Mouse (Mus musculus): Measurements from ENCODE around the gene Shroom3.

DNA sequence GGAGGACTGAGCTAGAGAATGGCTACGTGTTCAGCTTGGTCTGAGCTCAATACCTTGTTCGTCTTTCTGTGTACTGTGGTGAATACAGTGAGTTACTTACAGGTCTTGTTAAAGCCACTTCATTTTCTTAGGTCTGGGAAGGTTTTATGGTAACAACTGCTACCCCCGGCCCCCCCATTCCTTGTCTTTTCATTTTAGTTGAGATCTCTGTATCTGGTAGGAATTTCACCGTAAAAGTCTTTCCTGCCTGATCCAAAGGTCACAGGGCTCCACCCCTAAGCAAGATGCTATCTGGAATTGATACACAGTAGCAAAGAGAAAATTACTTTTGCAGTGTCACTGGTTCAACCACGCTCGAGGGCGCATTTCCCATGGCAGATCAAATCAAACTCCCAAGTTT is 218.6 kb downstream of the Shroom3 start:
- TF ChIP-seq GATA1 (IDR thresholded peaks at IDR 0.05; ENCODE audit: borderline replicate concordance, low read length), result no peak
- no peak for TF ChIP-seq FLI1 (IDR thresholded peaks at IDR 0.05; ENCODE audit: low read length)
